ENCODE assay signal across 11 mouse cellular contexts in genomic region chr3:54357561-54357960, GRCm38 (mm10). TPM values are rescaled to one million over a fixed set of nuclear protein-coding genes. Genes with fewer than 3 reads are reported as not detected.
DNase-seq lines count a peak whose midpoint lies in the region; ATAC-seq and TF ChIP-seq lines count a peak whose summit lies in the region.
"Had no signal": no experiment of that assay in that cellular context is flagged by ENCODE, and none has a peak within 500 bp of the region (broad histone marks: within the 10 kb centered on the region; RNA-seq: fewer than 3 reads in every experiment).

No protein-coding gene starts in this region.

- no peak overlapping the region for H3K9ac ChIP-seq in liver, adult 2 months (ENCODE audit: low read depth, low read length)
- H3K9ac ChIP-seq in liver, embryonic 11.5 days (ENCODE audit: low read depth, low read length): no peak overlapping the region
- H3K9ac ChIP-seq in midbrain, postnatal 0 days (replicated peaks; ENCODE audit: low read length, poor library complexity, severe bottlenecking): no peak overlapping the region
- H3K9ac ChIP-seq: limb, embryonic 12.5 days had no signal

- TF ChIP-seq CTCF in cerebellum, adult 2 months (IDR thresholded peaks at IDR 0.05; ENCODE audit: borderline replicate concordance, insufficient read depth, low read depth, low read length): peak; percentile 7; the same call in 1 of the 2 replicates
- TF ChIP-seq CTCF in liver, adult 2 months (IDR thresholded peaks at IDR 0.05; ENCODE audit: low read depth, low read length): peak; percentile 38; the same call in 1 of the 2 replicates
- TF ChIP-seq CTCF in midbrain, postnatal 0 days (IDR thresholded peaks at IDR 0.05): peak; percentile 88

- H3K4me1 ChIP-seq in cerebellum, adult 2 months (ENCODE audit: control insufficient read depth, insufficient read depth, low read length): no peaks in the 10 kb centered on the region
- H3K4me1 ChIP-seq in liver, adult 2 months (ENCODE audit: control insufficient read depth, insufficient read depth, low read length): no peaks in the 10 kb centered on the region
- no peaks in the 10 kb centered on the region for H3K4me1 ChIP-seq in liver, embryonic 11.5 days (replicated peaks; ENCODE audit: control insufficient read depth, insufficient read depth, low read length)
- H3K4me1 ChIP-seq in midbrain, postnatal 0 days (ENCODE audit: insufficient read depth, low read length): no peaks in the 10 kb centered on the region

- no peaks in the 10 kb centered on the region for H3K79me2 ChIP-seq in liver, adult 2 months (ENCODE audit: control insufficient read depth, insufficient read depth, low read length)

- no peak overlapping the region for H3K27ac ChIP-seq in cerebellum, adult 2 months (ENCODE audit: insufficient read depth, low read length)
- no peak overlapping the region for H3K27ac ChIP-seq in liver, adult 2 months (replicated peaks; ENCODE audit: insufficient read depth, low read depth, low read length)
- no peak overlapping the region for H3K27ac ChIP-seq in liver, embryonic 11.5 days (ENCODE audit: low read depth, low read length)
- no peak overlapping the region for H3K27ac ChIP-seq in midbrain, postnatal 0 days (ENCODE audit: low read depth, low read length)
- H3K27ac ChIP-seq: limb, embryonic 12.5 days had no signal

- no peaks in the 10 kb centered on the region for H3K36me3 ChIP-seq in liver, adult 2 months (ENCODE audit: control insufficient read depth, insufficient read depth, low read length)
- H3K36me3 ChIP-seq in liver, embryonic 11.5 days (ENCODE audit: control insufficient read depth, insufficient read depth, low read length): no peaks in the 10 kb centered on the region
- H3K36me3 ChIP-seq in midbrain, postnatal 0 days (ENCODE audit: insufficient read depth, low read length): no peaks in the 10 kb centered on the region
- H3K36me3 ChIP-seq: limb, embryonic 12.5 days had no signal

- H3K27me3 ChIP-seq in cerebellum, adult 2 months (ENCODE audit: control insufficient read depth, insufficient read depth, low read length): no peaks in the 10 kb centered on the region
- no peaks in the 10 kb centered on the region for H3K27me3 ChIP-seq in liver, adult 2 months (ENCODE audit: control insufficient read depth, insufficient read depth, low read length)
- H3K27me3 ChIP-seq in liver, embryonic 11.5 days (replicated peaks; ENCODE audit: control insufficient read depth, insufficient read depth, low read length): no peaks in the 10 kb centered on the region
- no peaks in the 10 kb centered on the region for H3K27me3 ChIP-seq in midbrain, postnatal 0 days (ENCODE audit: insufficient read depth, low read length)
- H3K27me3 ChIP-seq: limb, embryonic 12.5 days had no signal

- 61% methylated on average over 3 of the region's 3 CpGs for WGBS in cerebellum, adult 2 months
- 66% methylated on average over 3 of the region's 3 CpGs for WGBS in liver, adult 2 months
- 66% methylated on average over 3 of the region's 3 CpGs for WGBS in liver, embryonic 11.5 days
- WGBS in midbrain, postnatal 0 days: 58% methylated on average over 3 of the region's 3 CpGs

- no peak for ATAC-seq in liver, embryonic 11.5 days (replicated peaks; ENCODE audit: low FRiP score)
- ATAC-seq in midbrain, postnatal 0 days (ENCODE audit: low FRiP score): no peak

- H3K4me2 ChIP-seq in liver, embryonic 11.5 days: no peak overlapping the region
- H3K4me2 ChIP-seq in midbrain, postnatal 0 days (ENCODE audit: low read depth, low read length, poor library complexity, severe bottlenecking): no peak overlapping the region
- H3K4me2 ChIP-seq: heart, embryonic 11.5 days had no signal

- no peak for DNase-seq in cerebellum, adult 2 months
- DNase-seq in cerebellum, adult 8-10 months: no peak
- peak; percentile 29 for DNase-seq in liver, adult 2 months (ENCODE audit: extremely low read depth, low read depth, low spot score)
- DNase-seq in liver, embryonic 11.5 days (ENCODE audit: low spot score): no peak
- peak; percentile 14 for DNase-seq in embryo, embryonic 10 days (ENCODE audit: low spot score)
- DNase-seq in midbrain, postnatal 0 days (ENCODE audit: low spot score): peak; percentile 54
- no peak for DNase-seq in urinary bladder, postnatal 36 days (ENCODE audit: low spot score in 2 of 2)
- DNase-seq in kidney, postnatal 14 days: no peak
- DNase-seq: cerebellum, adult 11 months had no signal

- no peak overlapping the region for H3K4me3 ChIP-seq in cerebellum, adult 2 months (replicated peaks; ENCODE audit: insufficient read depth, low read depth, low read length)
- no peak overlapping the region for H3K4me3 ChIP-seq in liver, adult 2 months (ENCODE audit: insufficient read depth, low read depth, low read length)
- no peak overlapping the region for H3K4me3 ChIP-seq in liver, embryonic 11.5 days (ENCODE audit: low read depth, low read length)
- no peak overlapping the region for H3K4me3 ChIP-seq in midbrain, postnatal 0 days (ENCODE audit: low read depth, low read length)
- H3K4me3 ChIP-seq: limb, embryonic 12.5 days had no signal

- TF ChIP-seq POLR2A in cerebellum, adult 2 months (IDR thresholded peaks at IDR 0.05; ENCODE audit: borderline replicate concordance, insufficient read depth, low read length): no peak
- no peak for TF ChIP-seq POLR2A in liver, adult 2 months (IDR thresholded peaks at IDR 0.05; ENCODE audit: extremely low read depth, insufficient read depth, low read length)

- no peaks in the 10 kb centered on the region for H3K9me3 ChIP-seq in liver, embryonic 11.5 days (ENCODE audit: control insufficient read depth, low read length)
- no peaks in the 10 kb centered on the region for H3K9me3 ChIP-seq in midbrain, postnatal 0 days (ENCODE audit: low read length)
- H3K9me3 ChIP-seq: limb, embryonic 12.5 days had no signal

RNA-seq across cellular contexts. Expression of gene Postn, which starts 3.3 kb away (rescaled TPM):
- 1.0 and 1.1 TPM in 2 replicates for polyA plus RNA-seq in cerebellum, adult 2 months (2012; rRNA removed)
- 15.8 and 18.5 TPM in 2 replicates for total RNA-seq in liver, adult 2 months (2014; rRNA removed)
- 1.8 and 2.4 TPM in 2 replicates for polyA plus RNA-seq in liver, adult 2 months (2012; rRNA removed)
- 44.6 and 47.2 TPM in 2 replicates for polyA plus RNA-seq in liver, embryonic 11.5 days (2014; fragmentation: Nextera tagmentation; extraction: Ambion mirVana)
- total RNA-seq in midbrain, postnatal 0 days (2014; rRNA removed): 17.0 and 20.3 TPM in 2 replicates
- polyA plus RNA-seq in midbrain, postnatal 0 days (2015; fragmentation: Nextera tagmentation; extraction: Ambion mirVana): 10.9 and 12.0 TPM in 2 replicates

Comparison
In these comparisons a context has a peak if more than half of its experiments do, and no peak if none do; other contexts are left out.
1. DNase-seq: peak in liver, adult 2 months (single experiment), embryo, embryonic 10 days (single experiment) and midbrain, postnatal 0 days (single experiment); none in cerebellum, adult 2 months (0 of 2), cerebellum, adult 8-10 months (single experiment), liver, embryonic 11.5 days (single experiment), urinary bladder, postnatal 36 days (0 of 2) and kidney, postnatal 14 days (single experiment).
2. CTCF ChIP-seq: peak in every context shown above with its lines; median percentile 88 in midbrain, postnatal 0 days; 38 in liver, adult 2 months; 7 in cerebellum, adult 2 months.